Mouse (Mus musculus): ENCODE data around the gene Cdkl4. TPM values are rescaled to one million over a fixed set of nuclear protein-coding genes. Genes with fewer than 3 reads are reported as not detected.
A peak's percentile ranks its signal among the peaks of the same experiment; 100 is the strongest.
"Not testable (repeated sequence)": the region's sequence is repeated elsewhere in the genome, so short reads cannot be mapped to it uniquely, and the experiment has no call there.

Gene Cdkl4
- polyA plus RNA-seq, 1 experiment, result 0.05 TPM

DNA sequence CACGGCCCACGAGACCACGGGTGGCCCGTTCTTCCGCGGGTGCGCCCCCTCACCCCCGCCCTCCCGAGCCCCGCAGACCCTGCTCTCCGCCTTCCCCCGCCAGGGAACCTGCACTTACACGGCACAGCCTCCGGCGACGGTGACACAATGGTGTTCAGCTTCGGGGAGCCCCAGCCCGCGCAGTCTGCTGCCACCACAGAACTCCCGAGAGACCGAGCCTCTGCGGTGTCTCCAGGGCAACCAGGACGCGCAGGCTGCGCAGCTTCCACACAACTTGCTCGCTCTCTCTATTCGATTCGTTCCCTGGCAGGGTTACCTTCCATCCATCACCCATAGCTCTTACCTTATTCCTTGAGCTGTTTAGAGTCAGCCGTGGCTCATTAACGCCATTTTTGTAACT lies 399 bp downstream of the Cdkl4 start:
- no peak for TF ChIP-seq POLR2A (IDR thresholded peaks at IDR 0.05; ENCODE audit: control insufficient read depth, extremely low read depth, insufficient read depth, low read length, poor library complexity)
- Histone ChIP-seq H3K36me3 (ENCODE audit: control insufficient read depth, insufficient read depth, low read length) (no peaks in the 10 kb centered on the region), H3K27me3 (ENCODE audit: control insufficient read depth, insufficient read depth, low read length) (no peaks in the 10 kb centered on the region), H3K27ac (ENCODE audit: control insufficient read depth, insufficient read depth, low read length) (no peak overlapping the region), H3K4me3 (ENCODE audit: control insufficient read depth, insufficient read depth, low read length) (no peak overlapping the region), H3K4me1 (replicated peaks; ENCODE audit: control insufficient read depth, insufficient read depth, low read length) (no peaks in the 10 kb centered on the region; the same call in 1 of the 2 replicates)
- DNase-seq, result peak; percentile 44
- under 1% methylated on average over 30 of the region's 30 CpGs for WGBS

GRCm38 (mm10) chr17:80575008-80575407 lies 2.6 kb downstream of the Cdkl4 start:
- no peak for DNase-seq
- WGBS, result 80% methylated on average over 7 of the region's 7 CpGs
- H3K27me3 ChIP-seq (ENCODE audit: control insufficient read depth, insufficient read depth, low read length), result no peaks in the 10 kb centered on the region
- no peak overlapping the region for H3K4me3 ChIP-seq (ENCODE audit: control insufficient read depth, insufficient read depth, low read length)
- no peak overlapping the region for H3K27ac ChIP-seq (ENCODE audit: control insufficient read depth, insufficient read depth, low read length)
- no peak for TF ChIP-seq POLR2A (IDR thresholded peaks at IDR 0.05; ENCODE audit: control insufficient read depth, extremely low read depth, insufficient read depth, low read length, poor library complexity)
- TF ChIP-seq CTCF (IDR thresholded peaks at IDR 0.05; ENCODE audit: borderline replicate concordance, control insufficient read depth, extremely low read depth, insufficient read depth, low read length, poor library complexity), result no peak
- H3K4me1 ChIP-seq (replicated peaks; ENCODE audit: control insufficient read depth, insufficient read depth, low read length), result no peaks in the 10 kb centered on the region; the same call in 1 of the 2 replicates
- H3K36me3 ChIP-seq (ENCODE audit: control insufficient read depth, insufficient read depth, low read length), result no peaks in the 10 kb centered on the region

GRCm38 (mm10) chr17:80574471-80574965 lies 3.1 kb downstream of the Cdkl4 start:
- no peak overlapping the region for H3K27ac ChIP-seq (ENCODE audit: control insufficient read depth, insufficient read depth, low read length)
- 96% methylated on average over 7 of the region's 7 CpGs for WGBS
- no peaks in the 10 kb centered on the region for H3K36me3 ChIP-seq (ENCODE audit: control insufficient read depth, insufficient read depth, low read length)
- TF ChIP-seq POLR2A (IDR thresholded peaks at IDR 0.05; ENCODE audit: control insufficient read depth, extremely low read depth, insufficient read depth, low read length, poor library complexity), result no peak
- TF ChIP-seq CTCF (IDR thresholded peaks at IDR 0.05; ENCODE audit: borderline replicate concordance, control insufficient read depth, extremely low read depth, insufficient read depth, low read length, poor library complexity), result no peak
- no peak overlapping the region for H3K4me3 ChIP-seq (ENCODE audit: control insufficient read depth, insufficient read depth, low read length)
- no peaks in the 10 kb centered on the region; the same call in 1 of the 2 replicates for H3K4me1 ChIP-seq (replicated peaks; ENCODE audit: control insufficient read depth, insufficient read depth, low read length)
- DNase-seq, result no peak
- H3K27me3 ChIP-seq (ENCODE audit: control insufficient read depth, insufficient read depth, low read length), result no peaks in the 10 kb centered on the region

- no peaks in the 10 kb centered on the region for H3K27me3 ChIP-seq (ENCODE audit: control insufficient read depth, insufficient read depth, low read length)
- TF ChIP-seq POLR2A (IDR thresholded peaks at IDR 0.05; ENCODE audit: control insufficient read depth, extremely low read depth, insufficient read depth, low read length, poor library complexity), result no peak
- no peak for TF ChIP-seq CTCF (IDR thresholded peaks at IDR 0.05; ENCODE audit: borderline replicate concordance, control insufficient read depth, extremely low read depth, insufficient read depth, low read length, poor library complexity)
- DNase-seq, result no peak
- H3K27ac ChIP-seq (ENCODE audit: control insufficient read depth, insufficient read depth, low read length), result no peak overlapping the region
- 96% methylated on average over 13 of the region's 13 CpGs for WGBS
- H3K4me3 ChIP-seq (ENCODE audit: control insufficient read depth, insufficient read depth, low read length), result no peak overlapping the region
- no peaks in the 10 kb centered on the region; the same call in 1 of the 2 replicates for H3K4me1 ChIP-seq (replicated peaks; ENCODE audit: control insufficient read depth, insufficient read depth, low read length)
- H3K36me3 ChIP-seq (ENCODE audit: control insufficient read depth, insufficient read depth, low read length), result peaks cover 11% of the 10 kb centered on the region
Observed at GRCm38 (mm10) chr17:80572187-80572935, 5.3 kb downstream of the Cdkl4 start.

DNA sequence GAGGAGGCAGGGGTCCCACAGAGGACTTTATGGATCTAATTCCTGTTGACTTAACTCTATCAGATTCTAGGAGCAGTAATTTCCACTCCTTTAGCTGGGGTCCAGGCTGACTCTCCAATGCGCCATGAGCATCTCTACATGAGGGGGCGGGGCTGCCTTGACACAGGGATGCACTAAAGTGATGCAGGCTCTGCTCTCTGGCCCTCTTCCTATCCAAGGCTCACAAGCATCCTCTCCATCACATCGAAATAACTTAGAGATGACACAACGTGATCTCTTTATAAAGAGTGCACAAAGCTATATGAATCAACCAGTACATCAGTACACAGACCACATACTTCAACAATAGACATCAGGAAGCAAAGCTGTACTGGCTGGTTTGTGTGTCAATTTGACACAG lies 6.2 kb downstream of the Cdkl4 start:
- Histone ChIP-seq H3K4me1 (replicated peaks; ENCODE audit: control insufficient read depth, insufficient read depth, low read length) (no peaks in the 10 kb centered on the region), H3K27me3 (ENCODE audit: control insufficient read depth, insufficient read depth, low read length) (no peaks in the 10 kb centered on the region), H3K36me3 (ENCODE audit: control insufficient read depth, insufficient read depth, low read length) (peaks cover 13% of the 10 kb centered on the region), H3K27ac (ENCODE audit: control insufficient read depth, insufficient read depth, low read length) (no peak overlapping the region), H3K4me3 (ENCODE audit: control insufficient read depth, insufficient read depth, low read length) (no peak overlapping the region)
- WGBS, result 91% methylated on average over 4 of the region's 4 CpGs
- DNase-seq, result no peak
- no peak for TF ChIP-seq POLR2A (IDR thresholded peaks at IDR 0.05; ENCODE audit: control insufficient read depth, extremely low read depth, insufficient read depth, low read length, poor library complexity)
- TF ChIP-seq CTCF (IDR thresholded peaks at IDR 0.05; ENCODE audit: borderline replicate concordance, control insufficient read depth, extremely low read depth, insufficient read depth, low read length, poor library complexity), result no peak

DNA sequence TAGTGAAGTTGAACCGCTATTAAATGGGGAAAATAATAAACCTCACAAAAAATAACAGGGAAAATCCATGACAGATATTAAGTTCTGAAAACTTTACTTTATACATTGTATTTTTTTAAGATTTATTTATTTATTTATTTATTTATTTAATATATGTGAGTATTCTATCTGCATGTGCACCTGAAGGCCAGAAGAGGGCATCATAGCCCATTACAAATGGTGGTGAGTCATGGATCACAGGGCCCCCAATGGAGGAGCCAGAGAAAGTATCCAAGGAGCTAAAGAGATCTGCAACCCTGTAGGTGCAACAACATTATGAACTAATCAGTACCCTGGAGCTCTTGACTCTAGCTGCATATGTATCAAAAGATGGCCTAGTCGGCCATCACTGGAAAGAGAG lies 7.9 kb downstream of the Cdkl4 start:
- H3K4me1 ChIP-seq (replicated peaks; ENCODE audit: control insufficient read depth, insufficient read depth, low read length); H3K27ac ChIP-seq (ENCODE audit: control insufficient read depth, insufficient read depth, low read length); DNase-seq; H3K27me3 ChIP-seq (ENCODE audit: control insufficient read depth, insufficient read depth, low read length); H3K4me3 ChIP-seq (ENCODE audit: control insufficient read depth, insufficient read depth, low read length): not testable (repeated sequence)
- WGBS, result 90% methylated on average over 2 of the region's 2 CpGs
- H3K36me3 ChIP-seq (ENCODE audit: control insufficient read depth, insufficient read depth, low read length), result peaks cover 16% of the 10 kb centered on the region
